11 mouse cellular contexts compared by ENCODE assay signal in genomic region chr4:108272286-108272685, GRCm38 (mm10).
DNase-seq lines count a peak whose midpoint lies in the region.
"Had no signal": no experiment of that assay in that cellular context is flagged by ENCODE, and none has a peak within 500 bp of the region (broad histone marks: within the 10 kb centered on the region; RNA-seq: fewer than 3 reads in every experiment).

No protein-coding gene starts in this region.

- peak; percentile 78 for DNase-seq in brain, adult 2 months (ENCODE audit: low read depth, low spot score)
- peak; percentile 45 to 54 for DNase-seq in cerebellum, adult 18-20 months
- peak; percentile 51 for DNase-seq in cerebellum, adult 9-11 months
- DNase-seq in urinary bladder, postnatal 10 days (ENCODE audit: low spot score) = no peak
- DNase-seq in spleen, postnatal 14 days (ENCODE audit: low spot score in 2 of 2) = no peak
- DNase-seq in adipocyte (ENCODE audit: low spot score) = no peak
- DNase-seq: adrenal gland, postnatal 14 days; gastrocnemius, postnatal 10 days; heart, adult 18-20 months; heart, postnatal 10 days; kidney, adult 2 months had no signal

Comparison
In these comparisons a context has a peak if more than half of its experiments do, and no peak if none do; other contexts are left out.
1. DNase-seq: peak in brain, adult 2 months (single experiment), cerebellum, adult 18-20 months (2 of 2) and cerebellum, adult 9-11 months (single experiment); none in urinary bladder, postnatal 10 days (single experiment), spleen, postnatal 14 days (0 of 2) and adipocyte (single experiment).